Mouse (Mus musculus): ENCODE measurements around the gene Spaca7. TPM values are rescaled to one million over a fixed set of nuclear protein-coding genes. Genes with fewer than 3 reads are reported as not detected.

The Spaca7 gene
- polyA plus RNA-seq, 1 experiment from 2014 or later, result not detected

Other genes with a start within 250 kb of the Spaca7 start
- 3.1 and 3.6 TPM in 2 replicates for gene Sox1, start 177.7 kb upstream of the Spaca7 start, polyA plus RNA-seq (2015; fragmentation: Nextera tagmentation; extraction: Ambion mirVana)
- gene Tubgcp3, start 99.2 kb downstream of the Spaca7 start, polyA plus RNA-seq (2015; fragmentation: Nextera tagmentation; extraction: Ambion mirVana), result 43.2 and 46.0 TPM in 2 replicates
- gene Atp11a, start 184.0 kb downstream of the Spaca7 start, polyA plus RNA-seq (2015; fragmentation: Nextera tagmentation; extraction: Ambion mirVana), result 9.9 and 10.3 TPM in 2 replicates

Measured in midbrain, embryonic 13.5 days (tissue).